Mouse (Mus musculus) adrenal gland, postnatal 25 days (tissue): ENCODE measurements around the gene Atp23. TPM values are rescaled to one million over a fixed set of nuclear protein-coding genes. Genes with fewer than 3 reads are reported as not detected.

Source experiments
- DNase-seq: peaks from one replicate; pipeline ENCODE4 v3.0.0; 2021; ENCODE audit warnings: mixed read lengths
- long read RNA-seq: library from polyadenylated mRNA; stranded (forward); transcript quantifications from one replicate; pipeline ENCODE4 v2.0.0, GENCODE M21; 2021
- total RNA-seq: library from RNA; stranded (reverse); gene quantifications from 2 replicates; pipeline ENCODE4 v1.2.3, GENCODE M21; 2021

Gene Atp23
- 7.6 and 9.5 TPM in 2 replicates for total RNA-seq
- long read RNA-seq, transcript Atp23-202 (6 exons, 1,043 nt) = major isoform, 11 of 14 reads
- long read RNA-seq, partial matches to known transcripts = 0 of 14 reads
- long read RNA-seq, other reads (novel, unspliced or antisense) = 3 of 14 reads

GRCm38 (mm10) chr10:126900821-126901487 is at the start of gene Atp23:
Atp23 (minus strand) TSS chr10:126901355.
- DNase-seq = peak; percentile 96

DNA sequence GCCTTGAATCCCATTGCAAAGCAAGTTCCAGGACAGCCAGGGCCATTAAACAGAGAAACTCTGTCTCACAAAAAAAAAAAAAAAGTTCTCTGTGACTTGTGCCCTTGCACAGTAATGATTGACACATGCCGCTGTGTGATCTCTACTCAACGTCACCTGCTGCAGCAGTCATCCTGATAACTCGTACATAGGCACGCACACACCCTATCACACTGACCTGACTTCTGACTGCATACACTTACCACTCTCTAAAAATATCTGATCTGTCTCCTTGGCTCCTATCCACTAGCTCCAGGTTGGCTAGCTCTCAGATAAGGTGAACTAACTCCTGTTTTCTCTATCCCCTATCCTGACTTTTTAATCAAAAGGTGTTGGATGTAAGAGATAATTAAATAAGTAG is 49.4 kb upstream of the Atp23 start:
- DNase-seq = no peak

DNA sequence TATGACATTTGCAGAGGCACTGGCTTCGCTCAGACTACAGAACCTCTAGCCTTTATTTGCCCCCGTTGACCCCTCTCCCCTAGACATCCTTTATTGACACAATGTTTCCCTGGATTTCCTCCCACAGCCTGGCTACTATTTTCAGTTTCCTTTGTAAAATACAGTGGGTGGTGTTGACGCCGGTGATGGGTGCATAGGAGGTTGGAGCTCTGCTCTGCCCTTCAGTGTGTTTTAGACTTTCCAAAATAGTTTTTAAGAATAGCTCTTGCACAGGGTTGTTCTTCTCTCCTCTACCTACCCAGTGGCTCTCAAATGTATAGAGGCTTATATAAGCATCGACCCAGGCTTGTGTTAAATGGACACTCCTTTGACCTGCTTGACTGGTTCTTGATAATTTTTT is 48.7 kb upstream of the Atp23 start:
- DNase-seq = no peak

DNA sequence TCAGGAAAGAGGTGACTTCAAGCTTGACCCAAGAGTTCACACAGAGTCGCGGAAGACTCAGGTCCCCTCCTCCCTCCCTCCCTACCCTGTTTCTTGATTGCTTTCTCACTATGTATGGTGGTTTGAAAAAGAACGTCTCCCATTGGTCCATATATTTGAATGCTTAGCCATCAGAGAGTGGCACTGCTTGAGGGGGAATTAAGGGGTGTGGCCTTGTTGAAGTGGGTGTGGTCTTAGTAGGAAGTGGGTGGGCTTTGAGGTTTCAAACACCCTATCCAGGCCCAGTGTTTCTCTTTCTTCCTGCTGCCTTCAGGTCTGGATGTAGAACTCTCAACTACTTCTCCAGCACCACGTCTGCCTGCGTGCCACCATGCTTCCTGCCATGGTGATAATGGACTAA is 44.4 kb upstream of the Atp23 start:
- no peak for DNase-seq

- no peak for DNase-seq
Measured at GRCm38 (mm10) chr10:126940949-126941348, 39.8 kb upstream of the Atp23 start.

DNA sequence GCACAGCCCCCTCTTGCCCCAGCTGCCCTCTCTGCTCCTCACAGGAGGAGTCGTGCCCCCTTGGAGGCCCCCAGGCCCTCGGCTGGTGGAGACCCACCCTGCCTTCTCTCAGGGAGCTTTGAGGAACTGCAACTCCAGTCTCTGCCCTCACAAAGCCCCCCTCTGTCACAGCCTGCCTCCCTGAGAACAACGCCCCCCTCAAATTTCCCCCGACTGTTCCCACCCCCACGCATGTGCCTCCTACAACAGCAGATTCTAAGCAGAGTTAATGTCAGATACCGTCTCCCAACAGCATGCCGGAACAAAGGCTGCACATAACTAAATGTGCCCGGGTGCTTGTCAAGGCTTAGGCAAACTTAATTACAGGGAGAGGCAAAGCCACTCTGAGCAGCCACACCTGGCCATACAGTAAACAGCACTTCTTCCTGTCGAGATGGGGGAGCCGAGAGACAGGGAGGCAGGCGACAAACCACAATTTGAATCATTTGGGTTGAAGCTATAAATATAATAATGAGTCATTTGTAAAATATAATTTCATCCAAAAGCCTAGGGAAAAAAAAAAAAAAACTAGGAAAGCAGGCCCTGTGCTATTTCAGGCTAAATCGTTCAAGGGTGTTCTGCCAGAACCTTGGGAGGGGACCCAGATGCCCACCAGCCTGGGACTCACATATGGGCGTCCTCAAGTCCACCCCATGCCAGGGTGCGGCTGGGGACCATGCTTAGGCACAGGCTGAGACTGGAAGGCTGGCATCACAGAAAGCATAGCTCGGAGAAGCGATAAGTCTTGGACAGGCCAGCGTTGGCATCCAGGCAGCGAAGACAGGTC is 34.6 kb upstream of the Atp23 start:
- DNase-seq = no peak

GRCm38 (mm10) chr10:126935121-126935520 is 34.0 kb upstream of the Atp23 start:
- DNase-seq = no peak

GRCm38 (mm10) chr10:126934561-126934960 is 33.4 kb upstream of the Atp23 start:
- no peak for DNase-seq

- DNase-seq = no peak
Measured at GRCm38 (mm10) chr10:126931760-126932139, 30.6 kb upstream of the Atp23 start.

DNA sequence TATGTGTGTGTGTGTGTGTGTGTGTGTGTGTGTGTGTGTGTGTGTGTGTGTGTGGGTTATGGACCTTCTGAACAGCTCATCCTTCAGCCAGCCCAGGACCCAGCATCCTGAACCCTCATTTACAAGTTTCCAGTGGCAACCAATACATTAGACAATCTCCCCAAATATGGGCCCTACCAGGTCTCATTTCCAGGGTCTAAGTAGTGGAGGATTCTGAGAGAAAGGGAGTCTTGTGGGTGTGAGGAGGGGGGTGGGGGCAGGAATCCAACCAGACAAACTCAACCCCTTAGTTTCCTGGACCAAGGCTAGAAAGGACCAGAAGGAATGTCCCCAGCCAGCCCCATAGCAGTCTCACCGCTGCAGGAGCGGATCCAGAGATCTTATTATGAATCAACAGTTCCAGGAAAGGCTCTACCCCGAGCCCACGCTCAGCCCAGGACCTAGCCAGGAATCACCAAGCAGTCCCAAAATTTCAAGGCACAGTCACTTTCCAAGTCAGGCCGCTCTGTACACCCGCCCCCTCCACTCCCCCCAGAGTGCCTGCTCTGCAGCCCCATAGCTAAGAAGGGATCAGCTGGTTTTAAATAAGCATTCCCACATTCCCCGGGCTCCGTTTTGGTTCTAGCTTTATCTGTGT is 30.1 kb upstream of the Atp23 start:
- no peak for DNase-seq

DNA sequence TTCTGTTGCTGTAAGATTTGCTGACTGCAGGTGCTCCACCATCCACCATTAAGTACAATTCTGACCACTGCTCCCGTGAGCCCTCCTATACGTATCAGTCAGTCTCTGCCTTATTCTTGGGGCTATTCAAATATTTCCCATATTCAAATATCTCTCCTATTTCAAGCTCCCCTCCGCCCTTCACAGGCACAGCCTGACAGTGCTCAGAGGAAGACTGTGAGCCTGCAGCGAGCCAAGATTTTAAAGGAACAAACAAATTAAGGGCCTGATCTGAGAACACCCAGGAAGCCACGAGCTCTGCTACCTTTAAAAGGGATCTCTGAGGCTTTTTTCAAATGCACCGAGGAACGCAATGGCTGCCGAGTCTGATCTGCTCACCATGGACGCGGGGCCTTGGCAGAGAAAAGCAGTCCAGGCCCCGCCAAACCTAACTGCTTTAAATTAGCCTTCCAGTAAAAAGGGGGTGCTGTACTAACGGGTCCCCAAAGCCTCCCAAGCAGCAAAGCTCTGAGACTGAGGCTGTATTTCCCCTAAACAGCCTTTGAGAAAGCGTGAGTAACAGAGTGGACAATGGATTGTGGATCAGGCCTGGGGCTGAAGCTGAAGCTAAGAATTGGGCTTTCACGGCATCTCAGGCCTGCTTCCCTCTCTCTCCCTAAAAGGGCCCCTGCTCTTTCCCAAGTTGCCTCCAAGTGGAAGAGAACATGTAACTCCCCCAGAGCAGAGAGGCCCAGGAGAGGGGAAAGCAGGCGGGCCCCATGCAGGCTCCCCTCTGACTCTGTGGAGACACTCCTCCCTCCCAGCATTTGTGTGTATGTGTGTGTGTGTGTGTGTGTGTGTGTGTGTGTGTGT is 29.3 kb upstream of the Atp23 start:
- no peak for DNase-seq

- DNase-seq = no peak
Measured at GRCm38 (mm10) chr10:126929543-126929942, 28.4 kb upstream of the Atp23 start.

DNA sequence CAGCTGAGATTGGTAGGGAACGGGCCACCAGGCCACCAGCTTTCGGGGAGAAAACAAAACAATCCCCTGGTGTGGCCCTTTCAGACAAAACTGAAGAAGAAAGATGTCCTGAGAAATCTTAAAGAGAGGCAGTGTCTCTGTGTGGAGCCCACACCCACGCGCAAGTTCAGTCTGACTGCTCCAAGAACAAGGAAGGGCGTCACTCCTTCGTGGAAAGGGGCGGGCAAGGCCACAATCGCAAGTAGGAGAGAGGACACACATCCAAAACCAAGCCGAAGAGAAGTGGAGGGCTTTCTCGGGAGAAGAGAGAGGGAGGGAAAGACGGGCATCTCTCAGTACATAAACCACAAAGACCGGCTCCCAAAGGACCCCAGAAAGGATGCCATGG is 27.7 kb upstream of the Atp23 start:
- DNase-seq = no peak

- DNase-seq = peak; percentile 89
Measured at GRCm38 (mm10) chr10:126928011-126928818, 27.1 kb upstream of the Atp23 start.

DNA sequence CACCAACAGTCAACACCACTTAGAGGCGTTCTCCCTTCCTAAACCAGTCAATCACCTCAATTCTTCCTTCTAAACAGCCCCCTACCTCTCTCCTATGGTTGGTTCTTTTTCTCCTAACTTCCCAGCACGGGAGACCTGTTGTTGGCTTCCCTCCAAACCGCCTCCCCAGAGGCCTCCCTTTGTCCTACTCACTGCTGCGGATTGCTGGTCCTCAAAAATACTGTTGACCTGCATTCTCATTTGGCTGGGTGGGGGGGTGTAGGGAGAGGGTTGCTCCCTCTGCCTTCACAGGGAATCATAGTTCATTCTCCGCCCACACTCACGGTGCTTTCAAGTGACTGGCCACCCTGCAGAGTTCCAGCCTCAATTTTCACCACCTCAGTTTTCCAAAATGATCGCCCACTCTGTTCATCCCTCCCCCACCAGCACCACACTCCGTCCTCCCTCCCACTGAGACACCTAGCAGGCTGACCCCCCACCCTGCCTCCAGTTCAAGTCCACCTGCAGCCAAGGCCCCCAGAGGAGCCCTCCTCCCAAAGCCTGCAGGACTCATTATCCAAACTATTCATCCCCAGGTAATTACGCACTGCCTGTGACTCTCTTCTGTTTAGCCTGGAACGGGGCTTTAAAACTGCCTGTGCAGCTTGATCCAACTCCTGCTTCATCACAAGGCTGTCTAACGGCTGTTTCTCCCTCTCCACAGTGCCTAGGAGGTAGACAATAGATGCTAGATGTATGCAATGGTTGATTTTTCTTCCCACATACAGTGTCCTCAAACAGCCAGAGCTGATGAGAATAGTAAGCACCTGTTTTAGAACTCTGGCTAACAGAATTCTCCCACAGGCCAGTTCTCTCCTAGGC is 26.2 kb upstream of the Atp23 start:
- peak; percentile 52 for DNase-seq

DNA sequence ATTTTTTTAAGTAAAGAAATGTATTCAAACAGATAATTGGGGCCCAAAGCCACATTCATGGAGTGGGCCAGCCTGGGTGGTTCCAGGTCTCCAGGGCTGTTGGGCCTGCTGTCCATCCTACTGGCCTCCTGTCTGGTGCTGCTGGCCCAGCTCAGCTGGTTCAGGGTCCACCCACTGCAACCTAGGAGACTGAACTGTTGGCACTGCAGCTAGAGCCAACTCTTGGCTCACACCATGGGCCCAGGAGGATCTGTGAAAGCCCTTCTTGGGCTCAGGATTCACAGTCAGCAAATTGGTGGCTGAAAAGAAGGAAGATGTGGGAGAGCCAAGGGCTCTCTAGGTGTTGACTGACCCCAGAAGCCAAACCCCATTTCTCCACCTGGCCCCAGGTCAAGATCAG is 24.2 kb upstream of the Atp23 start:
- no peak for DNase-seq

DNA sequence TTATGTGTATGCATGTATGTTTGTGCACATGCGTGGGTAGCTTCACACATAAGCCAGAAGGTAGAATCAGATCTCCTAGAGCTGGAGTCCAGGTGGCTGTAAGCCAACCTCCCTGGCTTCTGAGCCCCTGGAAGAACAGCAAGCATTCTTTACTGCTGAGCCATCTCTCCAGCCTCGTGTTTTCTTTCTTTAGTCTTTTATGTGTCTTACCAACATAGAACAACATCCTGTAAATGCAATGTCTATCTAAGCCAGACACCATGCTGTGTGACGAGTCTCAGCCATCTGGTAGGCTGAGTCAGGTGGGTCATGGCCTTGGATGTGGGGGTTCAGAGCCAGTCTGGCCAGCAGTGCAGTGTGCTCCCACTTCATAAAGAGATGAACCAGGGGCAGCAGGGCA is 22.9 kb upstream of the Atp23 start:
- no peak for DNase-seq

DNA sequence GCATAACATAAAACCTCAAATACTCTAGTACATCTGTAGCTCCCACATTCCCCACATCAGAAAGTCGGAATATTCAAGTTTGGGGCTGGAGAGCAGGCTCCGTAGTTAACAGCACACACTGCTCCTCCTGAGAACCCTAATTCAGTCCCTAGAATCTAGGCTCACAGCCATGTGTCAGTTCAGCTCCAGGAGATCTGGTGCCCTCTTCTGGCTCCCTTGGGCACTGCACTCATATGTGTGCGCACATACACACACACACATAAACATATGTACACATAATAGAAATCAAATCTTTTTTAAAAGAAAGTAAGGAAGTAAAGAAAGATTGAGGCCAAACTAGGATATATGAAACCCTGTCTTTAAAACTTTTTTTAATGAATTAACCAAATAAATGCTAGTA is 19.1 kb upstream of the Atp23 start:
- DNase-seq = no peak

GRCm38 (mm10) chr10:126919067-126919466 is 17.9 kb upstream of the Atp23 start:
- DNase-seq = peak; percentile 91

- no peak for DNase-seq
Measured at GRCm38 (mm10) chr10:126914288-126914687, 13.1 kb upstream of the Atp23 start.
